In the genomic region with DNA sequence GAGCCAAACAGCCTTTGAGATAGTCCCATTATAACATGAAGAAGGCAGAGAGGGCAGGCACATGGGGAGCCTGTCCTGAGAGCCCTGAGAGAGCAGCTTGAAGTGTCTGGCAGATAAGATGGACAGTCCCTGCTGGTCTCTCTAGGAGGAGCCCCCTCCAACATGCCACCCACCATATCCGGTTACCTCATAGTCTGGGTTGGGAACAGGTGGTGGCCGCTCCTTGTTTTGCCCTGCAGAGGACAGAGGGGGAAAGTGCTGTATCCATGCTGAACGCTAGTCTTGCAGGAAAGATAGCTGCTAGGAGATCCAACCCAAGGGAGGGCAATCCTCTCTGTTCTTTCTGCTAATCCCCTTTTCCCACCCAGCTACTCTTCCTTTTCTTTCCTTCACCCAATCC, we compare ENCODE assay signal across 26 mouse cellular contexts. TPM values are rescaled to one million over a fixed set of nuclear protein-coding genes. Genes with fewer than 3 reads are reported as not detected.
A peak's percentile ranks its signal among the peaks of the same experiment; 100 is the strongest.
DNase-seq lines count a peak whose midpoint lies in the region; ATAC-seq and TF ChIP-seq lines count a peak whose summit lies in the region.
"Had no signal": no experiment of that assay in that cellular context is flagged by ENCODE, and none has a peak within 500 bp of the region (broad histone marks: within the 10 kb centered on the region; RNA-seq: fewer than 3 reads in every experiment).

No protein-coding gene starts in this region.

- peak; percentile 64 for DNase-seq in embryonic facial prominence, embryonic 14.5 days (ENCODE audit: low spot score)
- no peak for DNase-seq in embryonic facial prominence, embryonic 10.5 days (ENCODE audit: low spot score)
- no peak for DNase-seq in limb, embryonic 10.5 days (ENCODE audit: low spot score)
- peak; percentile 29 for DNase-seq in limb, embryonic 14.5 days (ENCODE audit: low spot score)
- no peak for DNase-seq in cerebellum, adult 8-10 months
- DNase-seq in right cerebral cortex, postnatal 36 days (ENCODE audit: low spot score in 2 of 2) = no peak
- DNase-seq: adrenal gland, adult 8-10 months; adrenal gland, postnatal 25 days; cerebellum, adult 11-12 months; cerebellum, adult 9-10 months; gastrocnemius, postnatal 10 days; gastrocnemius, postnatal 36 days; heart, adult 2 months; heart, postnatal 14 days; heart, postnatal 4 days had no signal

- no peaks in the 10 kb centered on the region for H3K36me3 ChIP-seq in embryonic facial prominence, embryonic 14.5 days (ENCODE audit: control insufficient read depth, insufficient read depth, low read length)
- H3K36me3 ChIP-seq in embryonic facial prominence, embryonic 10.5 days (replicated peaks) = no peaks in the 10 kb centered on the region
- no peaks in the 10 kb centered on the region for H3K36me3 ChIP-seq in limb, embryonic 12.5 days
- no peaks in the 10 kb centered on the region for H3K36me3 ChIP-seq in limb, embryonic 10.5 days
- no peaks in the 10 kb centered on the region for H3K36me3 ChIP-seq in limb, embryonic 14.5 days (ENCODE audit: control insufficient read depth, insufficient read depth, low read length)
- H3K36me3 ChIP-seq: embryonic facial prominence, embryonic 12.5 days; forebrain, embryonic 10.5 days; heart, embryonic 10.5 days; heart, embryonic 13.5 days; hindbrain, embryonic 12.5 days; hindbrain, embryonic 15.5 days had no signal

- H3K4me1 ChIP-seq in embryonic facial prominence, embryonic 14.5 days (ENCODE audit: control insufficient read depth, insufficient read depth, low read length) = no peaks in the 10 kb centered on the region
- H3K4me1 ChIP-seq in embryonic facial prominence, embryonic 10.5 days = no peaks in the 10 kb centered on the region
- 0 out of 2 replicates have a peak, but pooled peaks cover 2% of the 10 kb centered on the region for H3K4me1 ChIP-seq in limb, embryonic 12.5 days (replicated peaks)
- no peaks in the 10 kb centered on the region for H3K4me1 ChIP-seq in limb, embryonic 10.5 days
- no peaks in the 10 kb centered on the region for H3K4me1 ChIP-seq in limb, embryonic 14.5 days (ENCODE audit: control insufficient read depth, insufficient read depth, low read length)
- H3K4me1 ChIP-seq: embryonic facial prominence, embryonic 12.5 days; forebrain, embryonic 10.5 days; forebrain, embryonic 13.5 days; heart, embryonic 13.5 days; hindbrain, embryonic 12.5 days; hindbrain, embryonic 15.5 days had no signal

- H3K27me3 ChIP-seq in embryonic facial prominence, embryonic 14.5 days (replicated peaks; ENCODE audit: control insufficient read depth, insufficient read depth, low read length) = no peaks in the 10 kb centered on the region; the same call in 1 of the 2 replicates
- 0 out of 2 replicates have a peak, but pooled peaks cover 3% of the 10 kb centered on the region for H3K27me3 ChIP-seq in embryonic facial prominence, embryonic 10.5 days (replicated peaks; ENCODE audit: low read depth, poor library complexity, severe bottlenecking)
- peaks cover 2% of the 10 kb centered on the region; the same call in 1 of the 2 replicates for H3K27me3 ChIP-seq in limb, embryonic 12.5 days
- no peaks in the 10 kb centered on the region for H3K27me3 ChIP-seq in limb, embryonic 10.5 days (ENCODE audit: low read depth, poor library complexity, severe bottlenecking)
- no peaks in the 10 kb centered on the region for H3K27me3 ChIP-seq in limb, embryonic 14.5 days (ENCODE audit: control insufficient read depth, insufficient read depth, low read length)
- H3K27me3 ChIP-seq: embryonic facial prominence, embryonic 12.5 days; forebrain, embryonic 13.5 days; hindbrain, embryonic 12.5 days; hindbrain, embryonic 15.5 days had no signal

- H3K9me3 ChIP-seq in embryonic facial prominence, embryonic 14.5 days (ENCODE audit: control insufficient read depth, low read length) = no peaks in the 10 kb centered on the region
- H3K9me3 ChIP-seq in embryonic facial prominence, embryonic 10.5 days = 0 out of 2 replicates have a peak, but pooled peaks cover 2% of the 10 kb centered on the region
- no peaks in the 10 kb centered on the region for H3K9me3 ChIP-seq in limb, embryonic 12.5 days
- H3K9me3 ChIP-seq in limb, embryonic 10.5 days (replicated peaks) = no peaks in the 10 kb centered on the region
- H3K9me3 ChIP-seq in limb, embryonic 14.5 days (ENCODE audit: control insufficient read depth, low read length) = no peaks in the 10 kb centered on the region
- H3K9me3 ChIP-seq: embryonic facial prominence, embryonic 12.5 days; forebrain, embryonic 10.5 days; forebrain, embryonic 13.5 days; heart, embryonic 10.5 days; heart, embryonic 13.5 days; hindbrain, embryonic 12.5 days; hindbrain, embryonic 15.5 days had no signal

- no peak overlapping the region for H3K4me2 ChIP-seq in embryonic facial prominence, embryonic 14.5 days (ENCODE audit: low read depth, low read length)
- no peak overlapping the region for H3K4me2 ChIP-seq in limb, embryonic 12.5 days
- H3K4me2 ChIP-seq in limb, embryonic 14.5 days (replicated peaks; ENCODE audit: low read depth, low read length, severe bottlenecking) = no peak overlapping the region
- H3K4me2 ChIP-seq: embryonic facial prominence, embryonic 12.5 days; forebrain, embryonic 13.5 days; heart, embryonic 13.5 days; hindbrain, embryonic 12.5 days; hindbrain, embryonic 15.5 days had no signal

- H3K4me3 ChIP-seq in embryonic facial prominence, embryonic 14.5 days (ENCODE audit: low read depth, low read length) = no peak overlapping the region
- H3K4me3 ChIP-seq in embryonic facial prominence, embryonic 10.5 days = no peak overlapping the region
- no peak overlapping the region for H3K4me3 ChIP-seq in limb, embryonic 12.5 days (replicated peaks)
- no peak overlapping the region for H3K4me3 ChIP-seq in limb, embryonic 10.5 days
- H3K4me3 ChIP-seq in limb, embryonic 14.5 days (replicated peaks; ENCODE audit: low read length) = no peak overlapping the region
- H3K4me3 ChIP-seq: embryonic facial prominence, embryonic 12.5 days; forebrain, embryonic 10.5 days; forebrain, embryonic 13.5 days; heart, adult 2 months; heart, embryonic 10.5 days; heart, embryonic 13.5 days; hindbrain, embryonic 12.5 days; hindbrain, embryonic 15.5 days had no signal

- no peak overlapping the region for H3K27ac ChIP-seq in embryonic facial prominence, embryonic 14.5 days (replicated peaks; ENCODE audit: low read depth, low read length)
- no peak overlapping the region for H3K27ac ChIP-seq in embryonic facial prominence, embryonic 10.5 days (replicated peaks)
- no peak overlapping the region for H3K27ac ChIP-seq in limb, embryonic 12.5 days
- H3K27ac ChIP-seq in limb, embryonic 10.5 days = no peak overlapping the region
- no peak overlapping the region for H3K27ac ChIP-seq in limb, embryonic 14.5 days (replicated peaks; ENCODE audit: low read depth, low read length)
- H3K27ac ChIP-seq: embryonic facial prominence, embryonic 12.5 days; forebrain, embryonic 10.5 days; forebrain, embryonic 13.5 days; heart, adult 2 months; heart, embryonic 10.5 days; heart, embryonic 13.5 days; hindbrain, embryonic 12.5 days; hindbrain, embryonic 15.5 days had no signal

- WGBS in embryonic facial prominence, embryonic 14.5 days = 66% methylated on average over 3 of the region's 3 CpGs
- 69% methylated on average over 3 of the region's 3 CpGs for WGBS in embryonic facial prominence, embryonic 10.5 days
- WGBS in limb, embryonic 12.5 days = 72% methylated on average over 3 of the region's 3 CpGs
- WGBS in limb, embryonic 10.5 days = 71% methylated on average over 3 of the region's 3 CpGs
- 67% methylated on average over 3 of the region's 3 CpGs for WGBS in limb, embryonic 14.5 days

- no peak for TF ChIP-seq POLR2A in limb, embryonic 14.5 days (IDR thresholded peaks at IDR 0.05; ENCODE audit: borderline replicate concordance, extremely low read depth, insufficient read depth, insufficient read length)

- peak; percentile 89; the same call in 1 of the 2 replicates for ATAC-seq in embryonic facial prominence, embryonic 14.5 days (ENCODE audit: low read depth)
- peak; percentile 75; the same call in 1 of the 2 replicates for ATAC-seq in limb, embryonic 12.5 days (ENCODE audit: insufficient number of reproducible peaks, insufficient read depth, low FRiP score, low TSS enrichment, low read depth)
- peak; percentile 93 for ATAC-seq in limb, embryonic 14.5 days (ENCODE audit: low FRiP score, low read depth)
- ATAC-seq: activated CD4-positive, CD25-positive, alpha-beta regulatory T cell, adult 4 months; forebrain, embryonic 13.5 days; forebrain, embryonic 16.5 days had no signal

- H3K9ac ChIP-seq in embryonic facial prominence, embryonic 14.5 days (ENCODE audit: low read depth, low read length) = no peak overlapping the region
- no peak overlapping the region for H3K9ac ChIP-seq in limb, embryonic 12.5 days (replicated peaks)
- no peak overlapping the region; the same call in 1 of the 2 replicates for H3K9ac ChIP-seq in limb, embryonic 14.5 days (ENCODE audit: low read depth, low read length, severe bottlenecking)
- H3K9ac ChIP-seq: embryonic facial prominence, embryonic 12.5 days; forebrain, embryonic 13.5 days; heart, embryonic 13.5 days; hindbrain, embryonic 12.5 days; hindbrain, embryonic 15.5 days had no signal

RNA-seq across cellular contexts. Expression of a gene that starts 9.2 kb away (rescaled TPM):
- 0.10 and 0.25 TPM in 2 replicates for polyA plus RNA-seq in embryonic facial prominence, embryonic 14.5 days (2014; fragmentation: Nextera tagmentation; extraction: Ambion mirVana)
- polyA plus RNA-seq in embryonic facial prominence, embryonic 10.5 days (2016; fragmentation: Nextera tagmentation; extraction: Ambion mirVana) = not detected in 2 replicates
- polyA plus RNA-seq in limb, embryonic 12.5 days (2016; fragmentation: Nextera tagmentation; extraction: Ambion mirVana) = 0.14 TPM in 1 of 2 replicates, not detected in the other
- polyA plus RNA-seq in limb, embryonic 10.5 days (2016; fragmentation: Nextera tagmentation; extraction: Ambion mirVana) = not detected in 2 replicates
- polyA plus RNA-seq in limb, embryonic 14.5 days (2012; rRNA removed) = 0.10 and 0.13 TPM in 2 replicates
- 0.07 and 0.25 TPM in 2 replicates for polyA plus RNA-seq in limb, embryonic 14.5 days (2014; fragmentation: Nextera tagmentation; extraction: Ambion mirVana)
- polyA plus RNA-seq: brain, embryonic 14.5 days; embryonic facial prominence, embryonic 12.5 days; forebrain, embryonic 10.5 days; forebrain, embryonic 13.5 days; forebrain, embryonic 16.5 days; heart, embryonic 10.5 days; hindbrain, embryonic 12.5 days had no signal

RNA-seq across cellular contexts. Expression of a gene that starts 18.7 kb away (rescaled TPM):
- not detected in 2 replicates for polyA plus RNA-seq in embryonic facial prominence, embryonic 14.5 days (2014; fragmentation: Nextera tagmentation; extraction: Ambion mirVana)
- not detected in 2 replicates for polyA plus RNA-seq in embryonic facial prominence, embryonic 10.5 days (2016; fragmentation: Nextera tagmentation; extraction: Ambion mirVana)
- not detected in 2 replicates for polyA plus RNA-seq in limb, embryonic 12.5 days (2016; fragmentation: Nextera tagmentation; extraction: Ambion mirVana)
- polyA plus RNA-seq in limb, embryonic 10.5 days (2016; fragmentation: Nextera tagmentation; extraction: Ambion mirVana) = not detected in 2 replicates
- polyA plus RNA-seq in limb, embryonic 14.5 days (2012; rRNA removed) = 0.06 TPM in 1 of 2 replicates, not detected in the other
- polyA plus RNA-seq in limb, embryonic 14.5 days (2014; fragmentation: Nextera tagmentation; extraction: Ambion mirVana) = not detected in 2 replicates
- polyA plus RNA-seq: brain, embryonic 14.5 days; embryonic facial prominence, embryonic 12.5 days; forebrain, embryonic 10.5 days; forebrain, embryonic 13.5 days; forebrain, embryonic 16.5 days; heart, embryonic 10.5 days; hindbrain, embryonic 12.5 days; hindbrain, embryonic 15.5 days had no signal

RNA-seq across cellular contexts. Expression of a gene that starts 20.0 kb away (rescaled TPM):
- polyA plus RNA-seq in embryonic facial prominence, embryonic 14.5 days (2014; fragmentation: Nextera tagmentation; extraction: Ambion mirVana) = 0.47 and 0.67 TPM in 2 replicates
- not detected in 2 replicates for polyA plus RNA-seq in embryonic facial prominence, embryonic 10.5 days (2016; fragmentation: Nextera tagmentation; extraction: Ambion mirVana)
- polyA plus RNA-seq in limb, embryonic 12.5 days (2016; fragmentation: Nextera tagmentation; extraction: Ambion mirVana) = 0.20 and 1.5 TPM in 2 replicates
- polyA plus RNA-seq in limb, embryonic 10.5 days (2016; fragmentation: Nextera tagmentation; extraction: Ambion mirVana) = not detected in 2 replicates
- 0.28 and 0.65 TPM in 2 replicates for polyA plus RNA-seq in limb, embryonic 14.5 days (2012; rRNA removed)
- 1.0 and 1.2 TPM in 2 replicates for polyA plus RNA-seq in limb, embryonic 14.5 days (2014; fragmentation: Nextera tagmentation; extraction: Ambion mirVana)
- polyA plus RNA-seq: brain, embryonic 14.5 days; embryonic facial prominence, embryonic 12.5 days; forebrain, embryonic 10.5 days; forebrain, embryonic 13.5 days; forebrain, embryonic 16.5 days; heart, embryonic 10.5 days; hindbrain, embryonic 12.5 days; hindbrain, embryonic 15.5 days had no signal

RNA-seq across cellular contexts. Expression of a gene that starts 34.8 kb away (rescaled TPM):
- polyA plus RNA-seq in embryonic facial prominence, embryonic 14.5 days (2014; fragmentation: Nextera tagmentation; extraction: Ambion mirVana) = 25.5 and 30.3 TPM in 2 replicates
- 23.2 and 23.7 TPM in 2 replicates for polyA plus RNA-seq in embryonic facial prominence, embryonic 10.5 days (2016; fragmentation: Nextera tagmentation; extraction: Ambion mirVana)
- 26.4 and 27.8 TPM in 2 replicates for polyA plus RNA-seq in limb, embryonic 12.5 days (2016; fragmentation: Nextera tagmentation; extraction: Ambion mirVana)
- polyA plus RNA-seq in limb, embryonic 10.5 days (2016; fragmentation: Nextera tagmentation; extraction: Ambion mirVana) = 20.4 and 24.2 TPM in 2 replicates
- polyA plus RNA-seq in limb, embryonic 14.5 days (2012; rRNA removed) = 23.9 and 26.4 TPM in 2 replicates
- polyA plus RNA-seq in limb, embryonic 14.5 days (2014; fragmentation: Nextera tagmentation; extraction: Ambion mirVana) = 30.3 and 33.4 TPM in 2 replicates

RNA-seq across cellular contexts. Expression of a gene that starts 39.4 kb away (rescaled TPM):
- 11.6 and 13.3 TPM in 2 replicates for polyA plus RNA-seq in embryonic facial prominence, embryonic 14.5 days (2014; fragmentation: Nextera tagmentation; extraction: Ambion mirVana)
- polyA plus RNA-seq in embryonic facial prominence, embryonic 10.5 days (2016; fragmentation: Nextera tagmentation; extraction: Ambion mirVana) = 9.7 TPM in 2 replicates
- 12.7 and 16.8 TPM in 2 replicates for polyA plus RNA-seq in limb, embryonic 12.5 days (2016; fragmentation: Nextera tagmentation; extraction: Ambion mirVana)
- 12.7 and 13.6 TPM in 2 replicates for polyA plus RNA-seq in limb, embryonic 10.5 days (2016; fragmentation: Nextera tagmentation; extraction: Ambion mirVana)
- 21.0 and 22.6 TPM in 2 replicates for polyA plus RNA-seq in limb, embryonic 14.5 days (2012; rRNA removed)
- 21.8 and 22.8 TPM in 2 replicates for polyA plus RNA-seq in limb, embryonic 14.5 days (2014; fragmentation: Nextera tagmentation; extraction: Ambion mirVana)
- polyA plus RNA-seq: activated CD4-positive, CD25-positive, alpha-beta regulatory T cell, adult 4 months; forebrain, embryonic 13.5 days had no signal

Comparison
In these comparisons a context has a peak if more than half of its experiments do, and no peak if none do; other contexts are left out.
1. DNase-seq: peak in embryonic facial prominence, embryonic 14.5 days (single experiment) and limb, embryonic 14.5 days (single experiment); none in embryonic facial prominence, embryonic 10.5 days (single experiment), limb, embryonic 10.5 days (single experiment), cerebellum, adult 8-10 months (single experiment) and right cerebral cortex, postnatal 36 days (0 of 2).
2. Peak in every context shown above with its lines, with median percentiles within 50 percentile points of each other: ATAC-seq.